Mouse (Mus musculus): ENCODE results near the gene Immp1l. TPM values are rescaled to one million over a fixed set of nuclear protein-coding genes. Genes with fewer than 3 reads are reported as not detected.

Immp1l gene
- polyA plus RNA-seq, 1 experiment from 2014 or later: 129 TPM

Small RNAs within 50 kb of the gene (microRNA-seq; reads per million reads assigned to microRNA genes)
- gene Gm22002: not detected

Other genes with a start within 250 kb of the Immp1l start
- 110 and 111 TPM in 2 replicates for gene Pax6, start 235.7 kb upstream of the Immp1l start, polyA plus RNA-seq (2016; fragmentation: Nextera tagmentation; extraction: Ambion mirVana)
- 59.1 and 63.5 TPM in 2 replicates for gene Elp4, start 74 bp upstream of the Immp1l start, polyA plus RNA-seq (2016; fragmentation: Nextera tagmentation; extraction: Ambion mirVana)
- gene Dnajc24, start 98.9 kb downstream of the Immp1l start, polyA plus RNA-seq (2016; fragmentation: Nextera tagmentation; extraction: Ambion mirVana): 53.2 and 58.2 TPM in 2 replicates